Mouse (Mus musculus) cerebellum, adult 9-10 months (tissue): ENCODE measurements around the gene Bves.

Experiments
- DNase-seq: peaks from one replicate; pipeline ENCODE4 v3.0.0; 2022

Bves gene

GRCm38 (mm10) chr10:45356091-45356490 is 20.5 kb downstream of the Bves start:
- DNase-seq: no peak

DNA sequence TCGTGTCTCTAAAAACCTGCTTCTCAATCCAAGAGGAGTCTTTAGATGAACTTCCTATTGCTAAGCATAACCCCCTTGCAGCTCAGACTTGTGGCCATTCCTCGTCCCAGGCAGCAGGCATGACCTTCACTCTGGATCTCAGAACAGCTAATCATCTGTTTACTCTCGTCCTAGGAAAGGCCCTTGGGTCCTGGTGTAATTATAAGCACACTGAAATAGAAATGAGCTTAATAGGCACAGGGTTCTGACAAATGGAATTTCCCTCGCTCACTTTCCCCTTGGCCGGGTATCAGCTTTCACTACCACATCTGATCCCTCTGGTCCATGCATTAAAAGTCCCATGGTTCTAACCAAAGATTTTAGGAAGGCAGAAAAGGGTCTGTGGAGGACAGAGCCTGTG is 27.8 kb downstream of the Bves start:
- DNase-seq: no peak

DNA sequence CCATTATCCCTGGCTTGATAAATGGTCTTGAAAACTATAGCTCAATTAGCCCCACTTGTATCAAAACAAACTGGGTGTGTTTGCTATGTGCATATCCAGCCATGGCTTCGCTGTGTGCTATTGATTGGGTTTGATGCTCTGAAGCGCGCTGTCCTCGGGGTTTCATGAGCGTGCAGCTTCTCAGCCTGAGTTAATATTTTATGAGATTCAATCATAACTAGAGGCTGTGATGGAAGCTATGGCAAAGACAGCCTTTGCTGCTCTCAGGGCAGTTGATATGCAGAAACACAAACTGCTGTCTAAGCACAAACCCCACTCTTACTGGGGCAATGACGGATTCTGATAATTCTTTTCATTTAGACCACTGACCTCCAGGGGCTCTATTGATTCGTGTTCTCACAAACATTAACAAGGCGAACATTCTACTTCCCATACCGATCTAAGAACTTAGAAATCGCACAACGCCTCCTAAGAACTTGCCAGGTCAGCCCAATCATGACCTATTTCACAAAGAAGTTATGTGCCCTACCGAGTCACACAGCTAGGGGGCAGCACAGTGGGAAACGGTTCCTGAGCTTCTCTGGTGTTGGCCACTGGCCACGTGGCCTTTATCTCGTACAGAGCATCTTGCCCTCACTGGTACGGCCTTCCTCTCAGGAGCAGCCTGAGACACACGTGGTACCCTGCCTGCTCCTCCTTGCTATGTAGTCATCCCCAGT is 31.6 kb downstream of the Bves start:
- no peak for DNase-seq

- no peak for DNase-seq
Measured at GRCm38 (mm10) chr10:45369639-45370038, 34.1 kb downstream of the Bves start.

DNA sequence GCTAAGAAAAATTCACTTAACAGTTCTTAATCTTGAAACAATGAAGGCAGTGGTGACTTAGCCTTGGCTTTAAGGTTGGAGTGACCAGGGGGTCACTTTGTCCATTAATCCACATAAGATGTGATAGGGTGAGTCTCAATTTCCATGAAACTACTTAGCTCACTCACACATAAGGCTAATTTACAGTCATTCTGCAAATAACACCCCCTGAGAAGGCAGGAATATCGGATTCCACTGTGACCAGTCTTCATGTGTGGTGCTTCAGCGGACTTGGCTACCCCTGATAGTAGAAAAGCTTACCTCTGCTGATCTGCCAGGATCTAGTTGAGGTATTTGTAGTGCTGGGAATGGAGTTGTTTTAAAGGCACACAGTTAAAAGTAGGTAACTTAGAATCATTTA is 35.0 kb downstream of the Bves start:
- DNase-seq: no peak

GRCm38 (mm10) chr10:45372994-45373692 is 37.6 kb downstream of the Bves start:
- DNase-seq: peak; percentile 60

DNA sequence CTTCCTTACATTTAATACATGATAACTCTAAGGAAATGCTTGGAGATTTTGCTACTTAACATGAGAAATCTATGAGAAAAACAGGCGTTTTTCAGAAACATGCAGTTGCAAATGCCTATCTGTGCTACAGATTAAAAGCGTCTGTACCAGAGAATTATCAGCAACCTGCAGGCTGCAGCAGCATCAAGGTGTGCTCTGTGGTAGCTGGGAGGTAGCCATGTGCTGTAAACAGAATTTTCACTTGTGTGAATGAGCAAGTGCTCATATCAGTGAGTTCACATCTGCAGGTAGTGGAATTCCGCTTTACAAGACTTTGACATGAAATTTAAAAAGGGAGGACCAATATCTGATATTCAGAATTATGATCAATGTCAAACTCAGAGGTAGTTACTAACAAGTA is 42.7 kb downstream of the Bves start:
- no peak for DNase-seq

- DNase-seq: no peak
Measured at GRCm38 (mm10) chr10:45381937-45382636, 46.5 kb downstream of the Bves start.

DNA sequence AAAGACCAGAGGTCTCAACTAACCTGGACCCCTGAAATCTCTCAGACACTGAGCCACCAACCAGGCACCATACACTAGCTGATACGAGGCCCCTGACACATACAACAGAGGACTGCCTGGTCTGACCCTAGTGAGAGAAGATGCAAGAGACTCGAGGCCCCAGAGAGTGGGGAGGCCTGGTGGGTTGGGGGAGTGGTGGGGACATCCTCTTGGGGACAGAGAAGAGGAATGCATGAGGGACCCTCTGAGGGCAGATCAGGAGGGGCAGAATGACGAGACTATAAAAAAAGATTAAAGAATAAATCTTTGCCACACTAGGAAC is 47.0 kb downstream of the Bves start:
- DNase-seq: no peak

DNA sequence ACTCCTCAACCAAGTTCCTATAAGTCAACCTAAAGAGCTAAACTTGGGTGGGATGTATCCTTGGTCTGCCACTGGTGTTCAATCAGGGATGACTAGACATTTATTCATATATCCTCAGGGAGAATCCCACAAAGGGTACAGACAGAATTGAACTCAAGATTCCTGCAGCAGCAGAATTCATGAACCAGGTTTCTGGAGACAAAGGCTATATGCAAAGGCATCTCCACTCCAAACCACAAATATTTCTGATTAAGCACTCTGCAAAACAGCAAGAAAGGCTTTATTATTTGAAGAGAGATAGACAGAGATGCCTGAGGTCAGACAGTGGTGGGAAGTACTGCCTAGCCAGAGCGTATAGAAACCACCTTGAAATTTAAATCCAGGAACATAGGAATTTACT is 62.6 kb downstream of the Bves start:
- DNase-seq: no peak

GRCm38 (mm10) chr10:45399702-45400243 is 64.2 kb downstream of the Bves start:
- no peak for DNase-seq

- DNase-seq: no peak
Measured at GRCm38 (mm10) chr10:45410624-45411341, 75.2 kb downstream of the Bves start.

DNA sequence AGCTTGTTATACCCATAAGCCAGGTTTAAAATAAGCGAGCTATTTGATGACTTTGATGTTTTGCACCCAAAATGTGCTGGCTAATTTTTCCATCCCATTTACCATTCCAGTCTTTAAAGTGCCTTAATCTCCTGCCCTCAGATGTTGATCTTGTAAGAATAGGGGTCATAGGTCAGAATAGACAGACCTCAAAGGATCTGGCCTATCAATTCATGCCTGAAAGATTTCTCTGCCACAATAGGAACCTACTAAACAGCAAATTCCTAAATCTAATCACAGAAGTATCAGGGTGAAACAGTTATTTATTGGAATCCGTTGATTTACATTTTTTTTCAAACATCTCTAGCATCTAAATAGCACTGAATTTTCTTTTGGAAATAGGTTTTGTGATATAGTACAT is 76.2 kb downstream of the Bves start:
- DNase-seq: no peak

GRCm38 (mm10) chr10:45412144-45412543 is 76.6 kb downstream of the Bves start:
- DNase-seq: no peak
